Mouse (Mus musculus) heart, embryonic 14.5 days (tissue): ENCODE results near the gene Txndc11. TPM values are rescaled to one million over a fixed set of nuclear protein-coding genes. Genes with fewer than 3 reads are reported as not detected.

Experiments
- ATAC-seq: fragments of 200-750 bp; cut with Nextera tagmentation; 2 replicates; pipeline ENCODE4 v1.8.0; 2017; ENCODE audit warnings: low read depth, moderate TSS enrichment; ENCODE audit not compliant: insufficient number of reproducible peaks, insufficient read depth, low FRiP score
- H3K27ac ChIP-seq, 2 experiments: fragments of 200-500 bp in 1 of 2; fragments of 300-500 bp in 1 of 2; sonication (generic) in 1 of 2; replicated peaks in 1 of 2; 2 replicates each; pipeline ENCODE4 v1.5.1; 2012 to 2014; ENCODE audit warnings: low read depth in 2 of 2, low read length in 2 of 2, control low read depth in 1 of 2, mild to moderate bottlenecking in 1 of 2, mixed read lengths in 1 of 2; ENCODE audit not compliant: control insufficient read depth in 1 of 2, insufficient read depth in 1 of 2
- H3K27me3 ChIP-seq: fragments of 300-500 bp; sonication (generic); 2 replicates; pipeline ENCODE4 v1.6.1; 2014; ENCODE audit warnings: mild to moderate bottlenecking, low read length, control low read depth; ENCODE audit not compliant: control insufficient read depth, insufficient read depth
- H3K36me3 ChIP-seq: fragments of 300-500 bp; sonication (generic); 2 replicates; pipeline ENCODE4 v1.6.1; 2014; ENCODE audit warnings: mild to moderate bottlenecking, control low read depth, low read length, mixed read lengths; ENCODE audit not compliant: control insufficient read depth, insufficient read depth
- H3K4me1 ChIP-seq, 2 experiments: fragments of 200-500 bp in 1 of 2; fragments of 300-500 bp in 1 of 2; sonication (generic) in 1 of 2; 2 replicates each; pipeline ENCODE4 v1.6.1; 2012 to 2014; ENCODE audit warnings: low read length in 2 of 2, control low read depth in 1 of 2, mixed read lengths in 1 of 2; ENCODE audit not compliant: control insufficient read depth in 2 of 2, insufficient read depth in 2 of 2
- H3K4me2 ChIP-seq: fragments of 300-500 bp; sonication (generic); 2 replicates; pipeline ENCODE4 v1.6.1; 2014; ENCODE audit warnings: mild to moderate bottlenecking, low read length
- H3K4me3 ChIP-seq, 2 experiments: fragments of 200-500 bp in 1 of 2; fragments of 300-500 bp in 1 of 2; sonication (generic) in 1 of 2; 2 replicates each; pipeline ENCODE4 v1.5.1; 2012 to 2014; ENCODE audit warnings: low read length in 2 of 2, mild to moderate bottlenecking in 2 of 2, control low read depth in 1 of 2, low read depth in 1 of 2, moderate library complexity in 1 of 2; ENCODE audit not compliant: control insufficient read depth in 1 of 2, insufficient read depth in 1 of 2
- H3K9ac ChIP-seq: fragments of 300-500 bp; sonication (generic); 2 replicates; pipeline ENCODE4 v1.6.1; 2014; ENCODE audit warnings: mild to moderate bottlenecking, low read length
- H3K9me3 ChIP-seq: fragments of 300-500 bp; sonication (generic); 2 replicates; pipeline ENCODE4 v1.6.1; 2016; ENCODE audit warnings: low read length, control low read depth; ENCODE audit not compliant: control insufficient read depth
- WGBS: fragments of 180-500 bp; shearing (Covaris S2); extraction: QIAGEN DNeasy Blood & Tissue Kit; methylation state at CpG from one replicate; pipeline ENCODE4 v1.1.7; 2014; 5-methylcytosine and 5-hydroxymethylcytosine counted together
- microRNA-seq: library from miRNA; unstranded; fragments of <30 nt; microRNA quantifications from one replicate; pipeline ENCODE4, GENCODE M21; 2016
- polyA plus RNA-seq: library from polyadenylated mRNA; unstranded; fragments of >200 nt; fragmentation: Nextera tagmentation; extraction: Ambion mirVana; gene quantifications from 2 replicates; pipeline ENCODE4 v1.2.1, GENCODE M21; 2014

The Txndc11 gene
- polyA plus RNA-seq, 1 experiment from 2014 or later, result 31.9 TPM

DNA sequence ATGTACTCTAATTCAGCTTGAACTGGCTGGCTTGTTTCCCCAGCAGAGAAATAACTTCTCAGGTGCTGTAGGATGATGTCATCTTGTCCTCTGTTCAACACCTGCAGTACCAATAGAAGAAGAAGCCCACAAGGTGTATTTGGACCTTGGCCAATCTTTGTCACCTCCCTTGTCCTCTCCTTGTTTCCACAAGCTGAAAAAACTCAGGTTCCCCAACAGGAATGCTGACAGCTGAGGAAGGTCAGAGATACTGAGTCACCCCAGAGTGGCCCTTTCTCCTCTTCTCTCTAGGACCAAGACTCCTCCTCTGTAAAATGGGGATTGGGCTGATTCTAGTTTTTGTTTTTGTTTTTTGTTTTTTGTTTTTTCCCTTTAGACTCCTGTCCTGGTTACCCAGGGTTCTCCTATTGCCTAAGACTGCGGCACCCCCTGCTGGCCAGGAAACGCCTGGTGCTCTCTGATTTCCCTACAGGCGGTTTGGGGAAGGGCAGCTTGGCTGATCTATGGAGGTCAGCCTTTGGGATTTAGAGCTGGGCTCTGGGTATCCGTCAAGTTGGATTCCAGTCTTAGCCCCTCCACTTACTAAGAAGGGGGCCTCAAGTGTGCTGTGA, 100.2 kb downstream of the Txndc11 start:
- WGBS, result 2% methylated on average over 4 of the region's 4 CpGs
- H3K27ac ChIP-seq, result no peak overlapping the region
- no peaks in the 10 kb centered on the region for H3K9me3 ChIP-seq
- no peak overlapping the region for H3K4me2 ChIP-seq
- no peaks in the 10 kb centered on the region for H3K27me3 ChIP-seq
- no peaks in the 10 kb centered on the region for H3K4me1 ChIP-seq
- H3K9ac ChIP-seq, result no peak overlapping the region
- no peak overlapping the region for H3K4me3 ChIP-seq
- no peak for ATAC-seq
- H3K36me3 ChIP-seq, result no peaks in the 10 kb centered on the region

DNA sequence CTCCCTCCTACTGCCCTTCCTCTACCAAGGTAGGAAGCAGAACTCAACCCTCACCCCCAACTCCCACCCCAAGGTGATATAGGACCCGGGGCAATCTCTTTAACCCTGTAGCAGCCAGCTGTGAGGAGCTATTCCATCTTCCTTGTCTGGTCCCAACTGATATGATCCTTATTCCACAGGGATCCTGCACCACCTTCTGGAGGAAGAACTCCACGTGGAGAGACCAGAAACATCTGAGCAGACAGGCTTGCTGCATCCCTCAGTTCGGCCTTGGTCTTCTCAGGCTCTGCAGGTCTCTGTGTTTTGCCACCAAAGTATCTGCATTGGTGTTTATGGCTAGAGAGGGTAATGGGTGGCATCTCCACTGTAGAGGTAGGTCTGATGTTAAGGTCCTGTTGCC, 103.1 kb downstream of the Txndc11 start:
- Histone ChIP-seq H3K27me3 (no peaks in the 10 kb centered on the region), H3K4me1 (no peaks in the 10 kb centered on the region), H3K9me3 (no peaks in the 10 kb centered on the region), H3K9ac (no peak overlapping the region), H3K4me3 (no peak overlapping the region), H3K4me2 (no peak overlapping the region), H3K36me3 (no peaks in the 10 kb centered on the region), H3K27ac (no peak overlapping the region)
- ATAC-seq, result no peak
- 50% methylated on average over 3 of the region's 3 CpGs for WGBS

DNA sequence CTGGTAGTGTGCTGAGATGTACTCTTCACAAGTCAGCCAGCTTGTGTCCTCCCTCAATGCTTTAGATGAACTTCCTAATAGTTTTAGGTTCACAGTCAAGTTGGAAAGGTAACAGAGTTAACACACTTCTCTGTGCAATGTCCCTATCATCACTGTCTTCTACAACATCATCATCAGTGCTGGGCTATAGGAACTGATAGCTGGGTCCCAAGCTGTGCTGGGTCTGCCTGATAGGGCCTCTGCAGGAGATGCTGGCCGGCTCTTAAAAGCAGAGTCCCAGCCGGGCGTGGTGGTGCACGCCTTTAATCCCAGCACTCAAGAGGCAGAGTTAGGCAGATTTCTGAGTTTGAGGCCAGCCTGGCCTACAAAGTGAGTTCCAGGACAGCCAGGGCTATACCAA, 103.6 kb downstream of the Txndc11 start:
- WGBS, result 65% methylated on average over 4 of the region's 4 CpGs
- no peak for ATAC-seq

GRCm38 (mm10) chr16:11028206-11028605, 106.2 kb downstream of the Txndc11 start:
- no peaks in the 10 kb centered on the region for H3K36me3 ChIP-seq

More for the DNA sequence above, 103.6 kb downstream of the Txndc11 start:
- H3K36me3 ChIP-seq, result no peaks in the 10 kb centered on the region
- H3K9ac ChIP-seq, result no peak overlapping the region
- H3K4me2 ChIP-seq, result no peak overlapping the region
- no peak overlapping the region for H3K27ac ChIP-seq
- no peaks in the 10 kb centered on the region for H3K4me1 ChIP-seq
- H3K4me3 ChIP-seq, result no peak overlapping the region
- no peaks in the 10 kb centered on the region for H3K27me3 ChIP-seq
- H3K9me3 ChIP-seq, result no peaks in the 10 kb centered on the region

More at GRCm38 (mm10) chr16:11028206-11028605, 106.2 kb downstream of the Txndc11 start:
- peaks cover 0 to 2% of the 10 kb centered on the region in 2 experiments; a peak in 1 of 4 replicates for H3K4me1 ChIP-seq
- no peaks in the 10 kb centered on the region for H3K27me3 ChIP-seq
- 76% methylated on average over 7 of the region's 7 CpGs for WGBS
- no peaks in the 10 kb centered on the region for H3K9me3 ChIP-seq
- H3K9ac ChIP-seq, result no peak overlapping the region
- H3K4me2 ChIP-seq, result no peak overlapping the region
- H3K27ac ChIP-seq, result no peak overlapping the region
- H3K4me3 ChIP-seq, result no peak overlapping the region
- ATAC-seq, result no peak

Small RNA genes lying within 50 kb of the gene (microRNA-seq; reads per million reads assigned to microRNA genes)
- 47.8 reads per million, percentile 42 among the genes with 10 or more reads in this experiment for gene Gm23935

Other genes starting within 250 kb of the Txndc11 start
- 50.4 and 52.4 TPM in 2 replicates for gene Snn, start 73.7 kb downstream of the Txndc11 start, polyA plus RNA-seq
- 71.8 and 75.7 TPM in 2 replicates for gene Litaf, start 68.5 kb downstream of the Txndc11 start, polyA plus RNA-seq
- gene Zc3h7a, start 41.7 kb upstream of the Txndc11 start, polyA plus RNA-seq, result 70.6 and 72.1 TPM in 2 replicates
- 119 and 124 TPM in 2 replicates for gene Rsl1d1, start 68.7 kb upstream of the Txndc11 start, polyA plus RNA-seq
- gene Gspt1, start 119.7 kb upstream of the Txndc11 start, polyA plus RNA-seq, result 56.6 and 58.1 TPM in 2 replicates
- gene Tnfrsf17, start 179.2 kb upstream of the Txndc11 start, polyA plus RNA-seq, result not detected in 2 replicates
- gene Snx29, start 188.3 kb upstream of the Txndc11 start, polyA plus RNA-seq, result 7.4 and 7.7 TPM in 2 replicates